Mouse (Mus musculus) kidney, adult 2 months (tissue): Measurements from ENCODE around the gene Mns1.

ENCODE experiments used
- CTCF ChIP-seq: fragments of 200-500 bp; conservative IDR thresholded peaks from 2 replicates; pipeline ENCODE4 v1.5.1; 2011; ENCODE audit warnings: low read depth, mild to moderate bottlenecking, control low read depth, low read length, moderate library complexity, mixed read lengths; ENCODE audit not compliant: insufficient read depth, insufficient read length
- POLR2A ChIP-seq: fragments of 200-500 bp; IDR thresholded peaks from one replicate; pipeline ENCODE4 v1.6.1; 2011; ENCODE audit warnings: low read depth, low read length, control low read depth

- TF ChIP-seq CTCF (no peak), POLR2A (no peak)
Measured at GRCm38 (mm10) chr9:72468616-72469015, 30.8 kb downstream of the Mns1 start.
